Mouse (Mus musculus) kidney, postnatal 14 days (tissue): Measurements from ENCODE around the gene Ihh.
A peak's percentile ranks its signal among the peaks of the same experiment; 100 is the strongest.

Experiments
- DNase-seq: peaks from one replicate; pipeline ENCODE4 v3.0.0; 2022; ENCODE audit warnings: mixed read lengths

Ihh gene

DNA sequence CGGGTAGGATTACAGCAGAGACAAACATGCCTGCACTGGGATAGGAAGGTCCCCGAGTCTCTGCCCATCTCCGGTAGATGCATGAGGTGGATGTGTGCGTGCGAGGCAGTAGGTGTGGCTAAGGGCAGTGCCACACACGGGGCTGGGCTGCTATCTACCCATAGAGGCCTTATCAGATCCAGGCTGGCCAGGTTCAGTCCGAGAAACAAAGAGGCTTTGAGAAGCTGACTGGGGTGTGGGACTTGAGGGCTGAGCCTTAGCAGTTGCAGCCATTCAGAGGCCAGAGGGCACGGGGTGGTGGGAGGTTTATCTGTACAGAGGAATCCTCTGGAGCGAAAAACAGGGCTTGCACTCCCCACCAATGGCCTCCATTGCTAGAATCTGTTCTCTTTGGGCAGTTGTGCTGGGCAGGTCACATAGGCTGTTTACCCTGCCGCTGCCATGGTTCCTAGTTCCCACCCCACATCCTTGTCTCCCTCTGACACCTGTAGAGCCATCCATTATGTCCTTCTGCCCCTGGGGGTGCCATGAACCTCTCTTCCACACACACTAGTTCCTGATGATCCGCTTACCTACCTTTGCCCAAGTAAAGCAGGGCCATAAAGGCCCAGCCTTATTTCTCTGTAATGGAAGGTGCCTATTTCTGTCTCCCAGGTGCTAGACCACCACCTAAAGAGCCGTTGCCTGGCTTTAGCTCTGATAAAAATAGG lies 9.7 kb downstream of the Ihh start:
- DNase-seq: no peak

DNA sequence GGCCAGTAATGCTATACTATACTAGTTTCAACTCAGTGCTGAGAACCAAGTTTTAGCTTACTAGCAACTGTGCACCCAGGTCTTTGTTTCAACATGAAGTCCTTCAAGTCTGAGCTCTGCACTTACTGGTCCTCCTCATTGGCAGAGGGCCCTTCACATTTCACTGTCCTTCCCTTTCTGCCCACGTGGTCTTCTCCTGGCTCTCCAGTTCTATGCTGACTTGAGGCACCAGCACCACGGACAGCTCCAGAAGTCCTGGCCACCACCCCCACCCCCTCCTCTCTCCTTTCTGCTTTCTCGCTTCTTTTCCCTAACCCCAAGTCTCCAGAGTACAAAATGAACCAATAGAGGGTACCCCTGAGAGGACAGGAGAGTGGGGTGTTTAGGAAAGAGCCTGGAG lies 11.7 kb downstream of the Ihh start:
- DNase-seq: peak; percentile 34

DNA sequence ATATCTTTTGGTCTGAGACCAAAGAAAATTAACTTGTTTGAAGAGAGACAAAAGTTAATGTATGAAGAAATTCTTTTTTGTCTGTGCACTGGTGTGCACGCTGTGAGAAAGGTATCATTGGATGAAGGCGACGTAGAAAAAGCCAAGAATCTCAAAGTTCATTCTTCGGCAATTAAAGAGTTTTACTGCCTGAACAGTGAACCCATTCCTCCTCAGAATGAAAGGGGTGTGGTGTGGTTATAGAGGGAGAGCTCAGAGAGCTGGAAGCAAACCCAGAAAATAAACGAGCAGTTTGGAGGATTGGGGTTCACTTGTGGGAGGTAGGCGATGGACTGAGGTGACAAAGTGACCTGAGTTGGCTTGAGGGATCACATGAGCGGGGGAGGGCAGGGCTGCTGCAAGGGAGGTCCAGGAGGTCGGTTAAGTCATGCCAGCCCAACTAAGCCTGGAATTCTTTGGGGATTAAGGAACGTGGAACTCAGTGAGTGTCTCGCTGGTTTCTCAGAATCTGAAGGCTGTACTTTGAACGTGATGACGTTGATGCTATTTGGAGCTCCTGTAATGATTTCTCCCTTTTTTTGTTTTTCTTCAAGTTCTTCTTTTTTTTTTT lies 15.1 kb downstream of the Ihh start:
- peak; percentile 71 for DNase-seq

DNA sequence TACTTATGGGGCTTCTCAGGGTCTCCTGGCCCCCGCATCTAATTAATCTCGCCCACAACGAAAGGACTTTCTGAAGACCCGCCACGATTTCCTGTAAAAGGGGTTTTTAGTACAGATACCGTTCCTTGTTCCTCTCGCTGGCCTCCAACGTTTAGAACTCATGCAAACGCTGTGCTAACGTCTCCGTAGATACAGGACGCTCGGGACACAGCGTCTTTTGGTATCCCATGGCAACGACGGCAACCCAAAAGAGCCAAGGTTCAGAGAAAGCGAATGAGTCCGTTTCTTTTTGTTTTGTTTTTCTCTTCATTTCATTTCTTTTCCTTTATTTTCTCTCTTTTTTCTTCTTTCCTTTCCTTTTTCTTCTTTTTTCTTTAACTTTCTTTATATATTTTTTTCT lies 16.1 kb downstream of the Ihh start, which contains the start of gene Cfap65:
Gene Cfap65 (minus strand): TSS at position 198 of the 400 bp plus-strand sequence.
- peak; percentile 63 for DNase-seq

DNA sequence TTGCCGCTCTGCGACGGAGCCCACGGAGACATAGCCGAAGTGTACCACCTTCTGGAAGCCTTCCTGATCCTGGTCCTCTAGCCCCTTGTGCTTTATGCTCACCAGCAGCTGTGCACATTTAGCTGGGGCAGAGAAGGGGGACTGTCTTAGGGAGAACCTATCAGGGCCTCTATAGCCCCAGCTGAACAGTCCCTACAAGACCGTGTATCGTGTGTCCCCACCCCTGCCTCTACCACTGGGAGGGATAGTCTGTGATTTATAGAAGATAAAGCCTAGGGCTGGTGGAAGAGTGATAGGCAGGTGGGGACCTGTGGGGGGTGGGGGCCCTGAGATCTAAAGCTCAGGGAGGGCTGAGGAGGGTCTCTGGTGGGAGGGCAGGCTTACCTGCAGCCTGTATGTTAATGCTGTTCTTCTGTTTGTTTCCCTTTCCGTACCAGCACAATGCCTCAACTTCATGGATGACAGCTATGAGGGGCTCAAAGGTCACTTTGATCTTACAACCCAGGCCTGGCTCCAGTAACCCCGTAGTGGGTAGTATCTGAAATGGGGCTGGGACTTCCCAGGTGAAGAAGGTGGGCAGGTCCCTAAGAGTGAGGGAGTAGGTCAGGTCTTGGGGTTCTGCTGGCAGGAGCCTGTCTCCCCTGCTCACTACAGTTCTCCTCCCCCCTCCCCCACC lies 23.7 kb downstream of the Ihh start:
- no peak for DNase-seq

DNA sequence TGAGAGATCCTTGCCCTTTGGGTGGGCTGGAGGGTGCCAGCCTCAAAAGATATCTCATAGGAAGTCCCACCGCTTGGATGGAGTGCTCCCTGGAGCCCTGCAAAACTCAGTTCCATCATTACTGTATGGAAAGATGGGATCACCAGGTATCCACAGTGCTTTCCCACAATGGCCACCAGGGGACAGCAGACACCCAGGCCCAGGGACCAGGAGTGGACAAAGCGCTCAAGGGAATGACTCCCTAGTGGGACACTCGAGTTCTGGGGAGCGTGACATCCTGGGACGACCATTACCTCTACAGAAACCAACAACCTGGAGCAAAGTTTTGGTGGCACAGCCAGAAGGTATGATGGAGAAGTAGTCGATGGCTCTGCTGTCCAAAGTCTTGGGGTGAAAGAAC lies 24.8 kb downstream of the Ihh start:
- DNase-seq: peak; percentile 73

DNA sequence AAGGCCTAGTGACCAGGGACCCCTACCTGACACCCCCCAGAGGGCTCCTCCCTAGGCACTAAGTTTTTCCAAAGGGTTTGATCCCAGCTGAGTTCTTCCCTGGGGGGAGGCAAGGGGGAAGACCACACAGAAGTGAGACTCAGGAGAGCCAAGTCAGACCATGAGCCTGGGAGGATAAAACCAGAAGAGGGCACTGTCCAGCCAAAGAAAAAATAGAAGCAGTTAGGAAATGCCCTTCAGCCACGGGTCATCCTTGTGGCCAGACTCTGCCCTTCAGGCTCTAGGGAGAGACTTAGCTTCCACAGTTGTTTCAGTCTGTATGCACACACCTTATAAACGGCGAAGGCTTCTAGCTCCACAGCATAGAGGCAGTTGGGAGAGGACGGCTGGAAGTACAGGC lies 27.0 kb downstream of the Ihh start:
- DNase-seq: no peak

DNA sequence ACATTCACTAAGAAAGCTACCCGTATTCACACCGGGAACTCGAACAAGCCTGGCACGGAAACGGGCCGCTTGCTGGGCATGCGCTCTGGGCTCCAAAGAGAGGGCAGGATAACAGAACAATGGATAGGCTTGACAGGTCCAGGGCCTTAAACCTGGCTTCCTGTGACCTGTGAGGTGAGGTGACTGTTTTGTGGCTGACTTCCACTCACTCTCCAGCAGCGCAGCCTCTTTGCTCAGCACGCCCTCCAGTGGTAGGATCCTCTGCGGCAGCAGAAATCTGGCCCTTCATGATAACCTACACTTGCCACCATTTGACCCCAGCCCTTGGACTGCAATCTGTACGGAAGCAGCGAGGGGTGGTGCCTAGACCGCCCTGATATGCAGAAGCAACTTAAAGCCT lies 35.8 kb downstream of the Ihh start:
- DNase-seq: peak; percentile 36

DNA sequence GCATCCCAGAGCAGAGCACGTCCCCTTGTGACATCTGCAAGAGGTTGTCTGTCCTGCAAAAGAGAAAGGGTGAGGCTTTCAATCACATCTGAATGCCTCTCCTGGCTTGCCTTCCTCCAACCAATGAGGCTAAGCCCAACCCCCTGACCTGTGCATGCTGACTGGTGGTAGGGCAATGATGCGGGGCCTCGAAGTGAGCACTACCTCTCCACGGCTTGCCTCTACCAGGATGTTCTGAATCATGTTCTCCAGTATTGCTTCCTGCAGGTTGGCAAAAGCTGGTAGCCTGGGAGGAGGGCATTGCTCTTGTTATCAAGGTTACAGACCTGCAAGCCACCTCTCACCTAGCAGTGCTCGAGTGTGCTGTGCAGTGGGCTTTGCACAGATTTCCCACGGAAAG lies 49.3 kb downstream of the Ihh start:
- no peak for DNase-seq

DNA sequence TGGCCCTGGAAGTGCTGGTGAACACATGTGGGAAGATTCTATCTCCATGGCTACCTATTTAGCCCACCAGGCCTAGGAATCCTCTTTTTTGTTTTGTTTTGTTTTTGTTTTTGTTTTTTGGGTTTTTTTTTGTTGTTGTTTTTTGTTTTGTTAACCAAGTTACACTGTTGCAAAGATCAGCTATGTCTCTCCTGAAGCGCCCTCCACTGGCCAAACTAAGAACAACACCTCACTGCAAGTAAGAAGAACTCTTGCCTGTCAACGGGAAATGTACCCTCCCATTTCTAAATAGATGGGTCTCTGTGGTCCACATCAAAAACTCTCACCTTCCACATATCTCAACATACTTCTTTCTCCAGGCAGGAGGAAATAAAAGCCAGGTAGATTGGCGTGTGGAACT lies 49.8 kb downstream of the Ihh start:
- DNase-seq: peak; percentile 51

DNA sequence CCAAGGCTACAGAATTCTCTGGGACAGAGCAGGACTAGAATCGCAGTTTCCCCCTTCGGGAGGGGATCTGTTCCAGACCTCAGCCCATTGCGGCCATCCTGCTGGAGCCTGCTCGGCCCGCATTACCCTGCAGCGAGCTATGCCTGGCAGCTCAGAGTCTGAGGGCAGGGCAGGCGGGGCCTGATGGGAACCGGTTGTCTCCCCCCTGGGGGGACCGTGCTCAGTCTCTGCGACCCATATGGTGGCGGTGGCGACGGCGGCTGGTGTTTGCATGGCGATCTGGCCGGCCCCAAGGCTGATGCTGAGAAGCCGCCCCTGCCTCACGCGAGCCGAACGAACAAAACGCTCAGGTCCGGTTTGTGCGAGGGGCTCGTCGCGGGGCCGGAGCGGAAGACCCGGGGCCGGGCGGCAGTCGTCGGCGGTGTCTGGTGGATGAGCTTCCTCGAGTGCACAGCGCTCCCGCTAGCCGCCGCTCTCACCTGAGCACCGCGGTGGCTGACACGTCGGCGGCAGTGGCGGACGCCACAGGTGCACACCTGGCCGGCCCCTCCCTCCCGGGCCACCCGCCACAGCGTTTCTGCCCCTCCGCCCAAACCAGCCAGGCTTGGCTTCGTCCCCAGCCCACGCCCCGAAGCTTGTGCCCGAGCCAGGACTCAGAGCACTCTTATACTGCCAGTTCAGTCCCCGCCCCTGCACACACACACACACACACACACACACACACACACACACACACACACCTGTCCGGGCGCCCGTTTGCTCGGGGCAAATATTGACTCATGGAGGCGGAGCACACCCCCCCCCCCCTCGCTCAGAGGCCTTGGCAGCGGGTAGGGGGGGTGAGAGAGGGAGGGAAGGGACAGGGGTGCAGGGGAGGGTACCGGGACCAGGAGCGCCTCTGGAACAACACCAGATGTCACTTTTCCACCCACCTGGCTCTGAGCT lies 50.9 kb downstream of the Ihh start:
- DNase-seq: peak; percentile 59

DNA sequence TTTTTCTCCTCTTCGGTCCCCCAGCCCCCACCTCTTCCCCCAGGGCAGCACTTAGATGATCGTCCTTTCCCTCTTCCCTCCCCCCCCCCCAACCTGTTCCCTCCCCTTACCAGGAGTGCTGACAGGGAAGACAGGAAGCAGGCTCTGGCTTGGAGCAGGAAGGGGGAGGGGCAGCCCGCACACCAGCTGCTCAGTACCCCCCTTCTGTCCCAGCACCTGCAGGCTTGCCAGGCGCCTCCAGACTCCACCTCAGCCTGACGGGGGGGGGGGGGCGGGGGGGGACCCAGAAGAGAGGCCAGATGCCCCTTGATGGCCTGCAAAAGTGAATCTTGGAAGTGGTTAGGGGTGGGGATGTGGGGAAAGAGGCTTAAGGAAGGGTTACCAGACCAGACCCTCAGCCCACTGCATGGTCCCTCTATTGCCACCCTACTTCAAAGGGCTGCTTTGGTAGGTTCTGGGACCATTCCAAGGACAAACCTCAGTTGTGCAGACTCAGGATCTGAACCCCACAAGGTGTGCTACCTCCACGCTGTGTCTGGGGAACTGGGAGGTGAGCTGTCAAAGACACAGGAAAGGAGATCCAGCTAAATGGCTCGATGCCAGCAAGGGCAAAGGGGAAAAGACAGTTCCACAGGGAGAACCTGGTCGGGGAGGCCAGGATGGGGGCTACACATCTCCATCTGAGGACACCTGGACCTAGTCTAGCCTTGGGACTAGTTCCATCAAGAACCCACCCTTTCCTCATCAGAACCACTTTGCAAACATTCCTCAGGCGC lies 52.6 kb downstream of the Ihh start:
- peak; percentile 38 for DNase-seq

DNA sequence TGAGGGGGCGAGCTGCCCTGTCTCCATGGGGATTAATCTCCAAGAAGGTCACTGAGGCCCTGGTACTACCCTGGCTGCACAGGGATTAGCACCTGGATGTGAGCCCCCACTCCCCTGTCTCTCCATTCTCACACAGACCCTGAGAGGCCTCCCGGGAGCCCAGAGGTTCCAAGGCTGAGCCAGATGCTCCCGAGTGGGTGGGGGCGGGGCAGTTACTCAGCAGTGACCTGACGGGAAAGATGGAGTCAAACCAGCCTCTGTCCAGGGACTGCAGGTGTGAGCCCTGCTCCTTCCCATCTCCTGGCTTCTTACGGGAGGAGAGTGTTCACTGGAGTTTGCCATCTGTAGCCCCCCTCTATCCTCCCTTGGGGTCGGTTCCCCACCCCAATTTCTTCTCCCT lies 53.5 kb downstream of the Ihh start:
- no peak for DNase-seq
